Mouse (Mus musculus) lung, adult 2 months (tissue): ENCODE measurements at regions not wholly inside any gene's neighbourhood (a gene's known extent, or its start where the extent isn't known, plus 50 kb on each side); places are given as distances from the start of the nearest gene placed in this dataset.

Experiments
- CTCF ChIP-seq: fragments of 200-500 bp; IDR thresholded peaks from 2 replicates; pipeline ENCODE4 v1.5.1; 2011; ENCODE audit warnings: mild to moderate bottlenecking, low read length, control low read depth; ENCODE audit not compliant: insufficient read depth
- POLR2A ChIP-seq: fragments of 200-500 bp; IDR thresholded peaks from 2 replicates; pipeline ENCODE4 v1.6.1; 2011; ENCODE audit warnings: low read depth, mild to moderate bottlenecking, control low read depth, low read length, borderline replicate concordance; ENCODE audit errors: extremely low read depth

DNA sequence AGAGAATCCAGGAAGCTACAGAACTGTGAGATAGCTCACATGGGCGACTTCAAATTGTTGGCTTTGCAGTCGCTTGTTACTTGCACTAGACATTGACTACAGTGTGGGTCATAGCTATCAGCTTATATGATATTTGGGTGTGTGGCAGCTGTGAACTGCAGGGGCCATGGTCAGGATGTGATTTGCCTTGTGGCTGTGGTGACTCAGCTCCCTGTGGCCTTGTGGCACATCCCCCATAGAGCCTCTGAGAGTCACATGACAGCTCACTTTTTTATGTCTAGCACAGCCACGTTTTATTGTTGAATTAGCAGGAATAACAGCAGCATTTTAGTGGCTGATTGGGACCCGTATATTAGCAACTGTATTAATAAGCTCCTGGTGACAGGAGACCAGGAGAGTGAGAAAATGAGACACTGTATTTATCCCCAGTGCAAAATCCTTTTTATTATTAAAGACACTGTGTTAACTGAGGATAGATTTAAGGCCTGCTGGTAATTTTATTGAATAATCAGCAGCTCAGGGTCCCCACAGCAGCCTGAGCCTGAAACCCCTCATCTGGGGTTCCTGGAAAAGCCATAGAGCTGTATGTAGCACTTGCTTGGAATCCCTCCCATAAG lies 141.7 kb downstream of the 9530068E07Rik start:
- TF ChIP-seq CTCF: no peak
- TF ChIP-seq POLR2A: no peak
